Mouse (Mus musculus): ENCODE results near the gene Dlg5. TPM values are rescaled to one million over a fixed set of nuclear protein-coding genes. Genes with fewer than 3 reads are reported as not detected.

The Dlg5 gene
- polyA plus RNA-seq (2012; rRNA removed; ENCODE audit: low replicate concordance): 15.7 and 16.8 TPM in 2 replicates

DNA sequence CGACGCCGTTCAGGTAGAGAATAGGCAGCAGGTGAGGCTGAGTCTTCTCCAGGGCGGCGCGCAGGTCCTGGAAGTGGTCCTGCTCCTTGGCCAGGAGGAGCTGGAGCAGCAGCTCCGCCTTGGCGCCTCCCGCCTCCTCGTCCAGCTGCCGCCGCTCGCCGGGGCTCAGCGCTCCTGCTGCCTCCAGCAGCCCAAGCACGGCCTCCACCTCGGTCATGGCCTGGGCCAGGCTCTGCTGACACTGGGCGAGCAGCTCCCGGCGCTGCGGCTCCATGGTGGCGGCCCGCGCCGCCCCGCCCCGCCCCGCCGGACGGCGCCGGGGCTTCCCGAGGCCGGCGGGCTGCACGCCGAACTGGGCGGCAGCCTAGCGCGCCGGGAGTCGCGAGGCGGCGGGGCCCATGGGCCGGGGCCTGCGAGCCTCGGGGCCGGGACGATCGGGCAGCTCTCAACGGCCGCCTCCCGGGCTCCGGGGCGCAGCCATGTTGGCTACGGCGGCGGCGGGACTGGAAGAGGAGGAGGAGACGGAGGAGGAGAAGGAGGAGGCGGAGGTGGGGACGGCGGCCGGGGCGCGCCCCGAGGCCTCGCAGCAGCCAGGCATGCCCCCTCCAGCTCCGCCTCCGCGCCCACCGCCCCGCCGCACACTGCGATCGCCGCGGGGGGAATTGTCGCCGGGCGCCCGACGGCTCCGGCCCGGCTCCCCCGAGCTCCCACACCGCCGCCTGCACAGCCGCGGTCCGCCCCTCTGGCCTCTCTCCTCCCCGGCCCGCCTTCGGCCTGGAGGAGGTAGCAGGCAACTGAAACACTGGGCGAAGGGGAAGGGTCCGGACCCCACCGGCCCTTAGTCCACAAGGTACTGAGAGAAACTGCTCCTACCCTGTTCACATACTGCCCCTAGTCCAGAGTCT, at the start of gene Dlg5:
Gene Dlg5 (minus strand): TSS at position 744 of the 905 bp plus-strand sequence.

DNA sequence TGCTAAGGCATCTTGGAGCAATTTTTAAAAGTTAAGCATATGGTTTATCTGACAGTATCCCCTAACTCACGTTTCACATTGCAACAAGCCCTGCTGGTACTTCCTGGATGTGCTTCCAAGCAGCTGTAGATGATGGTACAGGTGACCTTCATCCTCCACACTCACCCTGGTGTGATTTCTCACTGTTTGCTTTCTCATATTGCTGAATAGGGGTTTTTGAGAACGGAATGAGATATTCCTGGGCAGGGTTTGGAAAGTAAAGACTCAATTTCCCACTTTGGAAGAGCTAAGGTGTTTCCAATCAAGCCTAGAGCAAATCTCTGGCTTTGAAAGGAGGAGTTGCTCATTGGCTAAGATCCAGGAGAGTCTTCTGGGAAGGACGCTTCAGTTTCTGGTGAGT, 47.2 kb upstream of the Dlg5 start, which contains the start of gene E330034G19Rik:
Gene E330034G19Rik (plus strand): TSS at position 301 of the 400 bp plus-strand sequence.

Other genes with a start within 250 kb of the Dlg5 start
- 1.5 and 2.9 TPM in 2 replicates for gene Kcnma1, start 231.4 kb downstream of the Dlg5 start, polyA plus RNA-seq (2012; rRNA removed; ENCODE audit: low replicate concordance)
- not detected in 2 replicates for gene E330034G19Rik, start 47.3 kb upstream of the Dlg5 start, polyA plus RNA-seq (2012; rRNA removed; ENCODE audit: low replicate concordance)
- gene Polr3a, start 241.1 kb upstream of the Dlg5 start, polyA plus RNA-seq (2012; rRNA removed; ENCODE audit: low replicate concordance): 2.0 and 2.2 TPM in 2 replicates
- gene Rps24, start 241.2 kb upstream of the Dlg5 start, polyA plus RNA-seq (2012; rRNA removed; ENCODE audit: low replicate concordance): 85.1 and 135 TPM in 2 replicates

Data from duodenum, adult 2 months (tissue).